8 mouse cellular contexts compared by ENCODE assay signal in genomic region chr12:109436852-109437251, GRCm38 (mm10). TPM values are rescaled to one million over a fixed set of nuclear protein-coding genes. Genes with fewer than 3 reads are reported as not detected.
DNase-seq lines count a peak whose midpoint lies in the region; ATAC-seq and TF ChIP-seq lines count a peak whose summit lies in the region.

No protein-coding gene starts in this region.

- ATAC-seq in forebrain, embryonic 12.5 days (ENCODE audit: low FRiP score), result 0 out of 2 replicates have a peak, but pooled peaks have one; percentile 24
- no peak for ATAC-seq in forebrain, embryonic 16.5 days
- 0 out of 2 replicates have a peak, but pooled peaks have one; percentile 4 for ATAC-seq in lung, postnatal 0 days
- ATAC-seq in limb, embryonic 11.5 days (ENCODE audit: insufficient number of reproducible peaks, low FRiP score, low TSS enrichment, low read depth), result 0 out of 2 replicates have a peak, but pooled peaks have one; percentile 28
- ATAC-seq in stomach, embryonic 14.5 days (ENCODE audit: insufficient number of reproducible peaks, insufficient read depth, low FRiP score, low read depth), result peak; percentile 67; the same call in 1 of the 2 replicates

- H3K4me2 ChIP-seq in forebrain, embryonic 12.5 days, result no peak overlapping the region
- no peak overlapping the region for H3K4me2 ChIP-seq in forebrain, embryonic 16.5 days (ENCODE audit: low read length)
- H3K4me2 ChIP-seq in lung, postnatal 0 days (replicated peaks; ENCODE audit: low read depth, low read length), result no peak overlapping the region
- H3K4me2 ChIP-seq in limb, embryonic 11.5 days (ENCODE audit: low read depth, severe bottlenecking), result no peak overlapping the region
- H3K4me2 ChIP-seq in stomach, embryonic 14.5 days (replicated peaks; ENCODE audit: low read depth, low read length), result peak overlapping the region; percentile 13; the same call in 1 of the 2 replicates

- H3K9me3 ChIP-seq in forebrain, embryonic 12.5 days, result no peaks in the 10 kb centered on the region
- H3K9me3 ChIP-seq in forebrain, embryonic 16.5 days (ENCODE audit: control insufficient read depth, low read length), result no peaks in the 10 kb centered on the region
- no peaks in the 10 kb centered on the region for H3K9me3 ChIP-seq in lung, postnatal 0 days (ENCODE audit: low read length)
- no peaks in the 10 kb centered on the region for H3K9me3 ChIP-seq in limb, embryonic 11.5 days (ENCODE audit: control insufficient read depth, low read length)
- no peaks in the 10 kb centered on the region for H3K9me3 ChIP-seq in stomach, embryonic 14.5 days (ENCODE audit: control insufficient read depth, low read depth, low read length)

- no peak overlapping the region for H3K4me3 ChIP-seq in forebrain, embryonic 12.5 days (replicated peaks)
- no peak overlapping the region for H3K4me3 ChIP-seq in forebrain, embryonic 16.5 days (replicated peaks; ENCODE audit: low read length)
- H3K4me3 ChIP-seq in lung, postnatal 0 days (ENCODE audit: low read depth, low read length), result no peak overlapping the region
- H3K4me3 ChIP-seq in limb, embryonic 11.5 days (ENCODE audit: low read depth, low read length), result no peak overlapping the region
- no peak overlapping the region for H3K4me3 ChIP-seq in stomach, embryonic 14.5 days (ENCODE audit: low read depth, low read length)

- WGBS in forebrain, embryonic 12.5 days, result 31% methylated on average over 12 of the region's 12 CpGs
- WGBS in forebrain, embryonic 16.5 days, result 30% methylated on average over 12 of the region's 12 CpGs
- WGBS in lung, postnatal 0 days, result 50% methylated on average over 12 of the region's 12 CpGs
- WGBS in limb, embryonic 11.5 days, result 12% methylated on average over 12 of the region's 12 CpGs
- 12% methylated on average over 12 of the region's 12 CpGs for WGBS in stomach, embryonic 14.5 days

- no peak for TF ChIP-seq EP300 in lung, postnatal 0 days (IDR thresholded peaks at IDR 0.05)

- no peaks in the 10 kb centered on the region for H3K36me3 ChIP-seq in forebrain, embryonic 12.5 days (replicated peaks)
- no peaks in the 10 kb centered on the region for H3K36me3 ChIP-seq in forebrain, embryonic 16.5 days (ENCODE audit: control insufficient read depth, insufficient read depth)
- no peaks in the 10 kb centered on the region for H3K36me3 ChIP-seq in lung, postnatal 0 days (ENCODE audit: insufficient read depth, low read length)
- no peaks in the 10 kb centered on the region for H3K36me3 ChIP-seq in limb, embryonic 11.5 days (ENCODE audit: control insufficient read depth, insufficient read depth, low read length)
- no peaks in the 10 kb centered on the region for H3K36me3 ChIP-seq in stomach, embryonic 14.5 days (ENCODE audit: control insufficient read depth, insufficient read depth, low read length)

- no peak overlapping the region for H3K27ac ChIP-seq in forebrain, embryonic 12.5 days
- H3K27ac ChIP-seq in forebrain, embryonic 16.5 days (ENCODE audit: low read length), result no peak overlapping the region
- H3K27ac ChIP-seq in lung, postnatal 0 days (ENCODE audit: low read length), result no peak overlapping the region
- peak overlapping the region; percentile 51 for H3K27ac ChIP-seq in limb, embryonic 11.5 days (replicated peaks; ENCODE audit: low read depth, low read length)
- H3K27ac ChIP-seq in stomach, embryonic 14.5 days (ENCODE audit: low read length), result peak overlapping the region; percentile 93

- TF ChIP-seq CTCF in lung, postnatal 0 days (IDR thresholded peaks at IDR 0.05), result no peak

- peak overlapping the region; percentile 21; the same call in 1 of the 2 replicates for H3K9ac ChIP-seq in forebrain, embryonic 12.5 days
- no peak overlapping the region for H3K9ac ChIP-seq in forebrain, embryonic 16.5 days (replicated peaks; ENCODE audit: low read depth, low read length)
- no peak overlapping the region for H3K9ac ChIP-seq in lung, postnatal 0 days (replicated peaks; ENCODE audit: low read depth)
- H3K9ac ChIP-seq in limb, embryonic 11.5 days (ENCODE audit: low read length), result no peak overlapping the region; the same call in 1 of the 2 replicates
- H3K9ac ChIP-seq in stomach, embryonic 14.5 days (replicated peaks; ENCODE audit: low read depth, low read length), result no peak overlapping the region

- H3K4me1 ChIP-seq in forebrain, embryonic 12.5 days, result peaks cover 50% of the 10 kb centered on the region
- peaks cover 23% of the 10 kb centered on the region for H3K4me1 ChIP-seq in forebrain, embryonic 16.5 days (replicated peaks; ENCODE audit: control insufficient read depth, insufficient read depth, low read length)
- H3K4me1 ChIP-seq in lung, postnatal 0 days (ENCODE audit: insufficient read depth, low read depth, low read length), result peaks cover 23% of the 10 kb centered on the region
- H3K4me1 ChIP-seq in limb, embryonic 11.5 days (ENCODE audit: control insufficient read depth, insufficient read depth, low read length), result peaks cover 25% of the 10 kb centered on the region
- H3K4me1 ChIP-seq in stomach, embryonic 14.5 days (ENCODE audit: control insufficient read depth, insufficient read depth, low read length), result peaks cover 45% of the 10 kb centered on the region

- H3K27me3 ChIP-seq in forebrain, embryonic 12.5 days, result peaks cover 32% of the 10 kb centered on the region
- H3K27me3 ChIP-seq in forebrain, embryonic 16.5 days (replicated peaks; ENCODE audit: control insufficient read depth, insufficient read depth, low read length), result peaks cover 2% of the 10 kb centered on the region; the same call in 1 of the 2 replicates
- H3K27me3 ChIP-seq in lung, postnatal 0 days (replicated peaks; ENCODE audit: insufficient read depth, low read length), result no peaks in the 10 kb centered on the region
- no peaks in the 10 kb centered on the region for H3K27me3 ChIP-seq in limb, embryonic 11.5 days (ENCODE audit: control insufficient read depth, insufficient read depth, low read length)
- no peaks in the 10 kb centered on the region for H3K27me3 ChIP-seq in stomach, embryonic 14.5 days (ENCODE audit: control insufficient read depth, insufficient read depth, low read length)

- no peak for DNase-seq in lung, postnatal 0 days (ENCODE audit: low spot score)
- DNase-seq in lung, postnatal 25 days (ENCODE audit: low spot score), result no peak
- no peak for DNase-seq in limb, embryonic 11.5 days (ENCODE audit: low spot score)
- no peak for DNase-seq in layer of hippocampus, adult 18-20 months (ENCODE audit: low spot score in 2 of 2)
- no peak for DNase-seq in right cerebral cortex, adult 18-20 months

RNA-seq across cellular contexts. Expression of gene Dlk1, which starts 15.8 kb away (rescaled TPM):
- polyA plus RNA-seq in forebrain, embryonic 12.5 days (2016; fragmentation: Nextera tagmentation; extraction: Ambion mirVana), result 143 and 148 TPM in 2 replicates
- polyA plus RNA-seq in forebrain, embryonic 16.5 days (2015; fragmentation: Nextera tagmentation; extraction: Ambion mirVana), result 21.2 and 34.2 TPM in 2 replicates
- polyA plus RNA-seq in lung, postnatal 0 days (2015; fragmentation: Nextera tagmentation; extraction: Ambion mirVana), result 176 and 364 TPM in 2 replicates
- polyA plus RNA-seq in limb, embryonic 11.5 days (2014; fragmentation: Nextera tagmentation; extraction: Ambion mirVana), result 95.6 and 121 TPM in 2 replicates
- 477 and 553 TPM in 2 replicates for polyA plus RNA-seq in stomach, embryonic 14.5 days (2014; fragmentation: Nextera tagmentation; extraction: Ambion mirVana)
- 10 to 100 TPM in 1 of 2 experiments, 1 to 10 TPM in 1; 10.0 to 12.9 TPM for total RNA-seq in layer of hippocampus, adult 18-20 months (2021)

Comparison
In these comparisons a context has a peak if more than half of its experiments do, and no peak if none do; other contexts are left out.
1. H3K27ac ChIP-seq: peak in limb, embryonic 11.5 days (single experiment) and stomach, embryonic 14.5 days (single experiment); none in forebrain, embryonic 12.5 days (single experiment), forebrain, embryonic 16.5 days (single experiment) and lung, postnatal 0 days (single experiment).